Mouse (Mus musculus) urinary bladder, postnatal 10 days (tissue): ENCODE data around the gene Cbx4.

Source experiments
- DNase-seq: peaks from one replicate; pipeline ENCODE4 v3.0.0; 2022; ENCODE audit warnings: low spot score

Gene Cbx4

DNA sequence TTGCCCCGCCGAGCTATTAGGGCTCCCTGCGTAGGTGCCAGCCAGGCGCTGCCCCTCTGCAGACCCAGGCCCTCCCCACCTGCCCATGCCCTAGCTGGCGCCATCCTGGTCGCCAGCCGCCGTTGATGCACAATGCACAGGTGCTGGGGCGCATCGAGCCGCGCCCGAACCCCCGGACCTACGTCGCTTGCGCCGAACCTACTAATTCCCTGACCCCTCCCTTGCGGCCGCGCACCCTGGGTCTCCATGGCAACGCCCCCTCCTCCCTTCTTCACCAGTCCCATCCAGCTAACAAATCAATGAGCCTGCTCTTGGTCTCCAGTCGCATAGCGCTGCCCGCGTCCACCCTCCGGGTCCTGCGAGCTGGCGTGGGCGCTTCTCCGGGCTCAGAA is 44.7 kb downstream of the Cbx4 start:
- DNase-seq = no peak

DNA sequence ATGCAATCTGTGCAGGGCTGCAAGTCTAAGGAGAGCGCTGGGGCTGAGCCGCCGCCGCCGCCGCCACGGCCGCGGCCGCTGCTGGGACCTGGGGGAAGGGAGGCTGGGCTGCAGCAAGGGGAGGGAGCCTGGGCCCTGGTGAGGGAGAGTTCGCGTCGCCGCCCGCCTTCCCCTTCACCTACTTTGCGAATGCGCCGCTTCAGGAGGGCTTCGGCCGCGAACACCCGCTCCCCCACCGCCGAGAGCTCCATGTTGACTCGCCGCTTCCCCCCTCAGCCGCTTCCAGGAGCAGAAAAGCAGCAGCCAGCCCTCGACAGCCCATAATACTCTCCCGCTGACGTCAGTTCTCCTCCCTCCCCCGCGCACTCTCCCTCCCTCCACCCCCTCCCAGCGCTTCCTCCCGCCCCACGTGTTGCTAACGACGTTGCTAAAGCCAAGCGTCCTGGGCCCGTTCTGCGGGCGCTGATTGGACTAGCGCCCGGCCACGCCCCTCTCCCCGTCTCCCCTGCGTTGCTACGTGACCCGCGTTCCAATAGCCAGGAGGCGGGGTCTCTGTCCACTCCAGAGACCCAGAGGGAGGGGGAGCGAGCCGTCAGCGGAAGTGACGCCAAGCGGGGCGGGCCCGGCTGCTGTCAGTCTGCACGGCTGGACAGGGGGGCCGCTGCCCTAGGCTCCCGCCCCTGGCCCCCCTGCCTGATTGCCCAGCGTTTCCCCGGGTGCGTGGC is 45.3 kb downstream of the Cbx4 start, which contains the start of gene Cbx8:
TSS of gene Cbx8 (minus strand) at position 370 of the 725 bp plus-strand sequence.
- DNase-seq = peak; percentile 96

DNA sequence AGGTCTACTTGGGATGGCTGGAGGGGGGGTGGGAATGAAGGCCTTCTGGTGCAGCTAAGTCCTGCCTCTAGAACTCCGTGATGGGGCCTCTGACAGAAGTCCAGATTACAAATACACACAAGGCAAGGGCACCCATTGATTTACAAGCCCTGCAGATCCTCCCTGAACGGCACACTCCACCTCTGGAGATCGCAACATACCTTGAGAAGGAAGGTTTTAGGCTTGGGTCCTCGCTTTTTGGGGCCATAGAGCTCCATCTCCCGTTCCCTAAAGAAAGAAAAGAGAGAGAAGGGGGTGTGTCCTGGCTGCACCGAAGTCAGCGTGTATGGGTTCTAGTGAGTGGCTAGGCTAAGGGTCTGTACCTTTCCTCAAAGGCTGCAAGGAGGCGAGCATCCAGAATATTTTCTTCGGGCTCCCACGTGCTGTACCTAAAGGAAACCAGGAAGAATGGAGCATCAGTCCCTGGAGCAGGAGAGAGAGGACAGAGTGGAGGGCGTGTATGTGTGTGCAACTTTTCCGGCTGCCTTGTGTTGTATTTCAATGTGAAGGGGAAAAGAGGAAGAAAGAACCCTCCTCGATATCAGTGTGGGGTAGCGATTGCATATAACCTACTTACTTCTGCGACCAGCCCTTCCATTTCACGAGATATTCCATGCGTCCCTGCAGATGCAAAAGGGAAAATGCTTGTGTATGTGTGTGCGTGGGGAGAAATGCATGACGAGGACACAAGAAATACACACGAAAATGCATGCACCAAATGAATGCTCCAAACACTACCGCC is 46.1 kb downstream of the Cbx4 start:
- no peak for DNase-seq

DNA sequence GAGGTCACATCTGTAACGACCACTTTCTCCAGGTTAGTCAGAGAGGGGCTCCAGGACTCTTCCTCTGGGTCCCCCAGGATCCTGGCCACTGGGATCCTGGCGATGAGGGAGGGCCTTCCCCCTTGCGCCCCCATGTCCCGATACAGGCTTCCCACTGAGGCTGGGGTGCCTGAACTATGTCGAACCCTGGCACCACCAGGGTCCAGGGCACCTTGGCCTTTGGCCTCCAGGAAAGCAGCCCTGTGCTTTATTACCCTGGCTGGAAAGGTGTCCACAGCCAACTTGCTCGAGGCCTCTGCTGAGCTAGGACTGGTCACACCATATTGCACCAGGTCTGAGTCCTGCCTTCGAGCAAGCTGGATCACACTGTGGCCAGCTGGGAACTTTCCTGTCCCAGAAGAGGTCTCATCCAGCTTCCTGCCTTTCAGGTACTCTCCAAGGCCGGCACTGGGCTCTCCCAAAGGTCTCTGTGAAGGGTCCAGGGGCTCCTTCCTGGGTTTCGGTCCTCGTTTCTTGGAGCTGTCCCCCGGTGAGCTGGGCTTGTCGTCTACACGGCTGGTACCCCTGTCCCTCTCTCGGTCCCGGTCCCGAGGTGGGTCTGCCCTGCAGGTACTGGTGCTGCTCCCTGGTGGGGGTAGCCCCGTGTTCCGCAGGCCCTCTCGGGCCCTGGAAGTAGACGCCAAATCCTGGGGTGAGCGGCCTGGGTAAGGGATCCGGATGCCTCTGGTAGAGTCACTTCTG is 47.1 kb downstream of the Cbx4 start:
- no peak for DNase-seq

DNA sequence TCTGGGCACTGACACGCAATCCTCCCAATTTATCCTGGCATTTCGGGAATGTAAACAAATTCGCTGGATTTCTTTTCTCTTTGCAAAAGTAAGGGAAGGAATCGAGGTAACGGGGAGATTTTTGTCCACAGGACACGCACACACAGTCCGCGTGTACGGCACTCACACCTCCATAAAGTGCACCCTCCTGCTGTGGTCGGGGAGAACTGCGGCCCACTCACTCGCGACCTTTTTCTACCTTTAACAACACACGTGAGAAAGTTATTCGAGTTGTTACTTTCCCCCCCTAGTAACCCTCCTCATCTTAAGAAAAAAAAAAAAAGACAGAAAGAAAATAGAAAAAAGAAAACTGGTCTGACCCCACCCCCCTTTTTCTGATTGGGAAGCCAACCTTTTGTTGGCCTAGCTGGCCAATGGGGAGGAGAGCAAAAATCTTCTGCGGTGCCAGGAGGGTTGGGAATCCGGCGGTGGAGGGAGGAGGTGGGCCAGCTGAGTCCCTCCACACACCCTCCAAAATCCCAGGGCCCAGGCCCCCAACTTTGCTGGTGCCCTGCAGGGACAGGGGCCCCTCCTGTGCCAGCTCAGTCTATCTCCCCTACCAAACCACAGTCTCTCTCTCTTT is 48.1 kb downstream of the Cbx4 start:
- DNase-seq = no peak

DNA sequence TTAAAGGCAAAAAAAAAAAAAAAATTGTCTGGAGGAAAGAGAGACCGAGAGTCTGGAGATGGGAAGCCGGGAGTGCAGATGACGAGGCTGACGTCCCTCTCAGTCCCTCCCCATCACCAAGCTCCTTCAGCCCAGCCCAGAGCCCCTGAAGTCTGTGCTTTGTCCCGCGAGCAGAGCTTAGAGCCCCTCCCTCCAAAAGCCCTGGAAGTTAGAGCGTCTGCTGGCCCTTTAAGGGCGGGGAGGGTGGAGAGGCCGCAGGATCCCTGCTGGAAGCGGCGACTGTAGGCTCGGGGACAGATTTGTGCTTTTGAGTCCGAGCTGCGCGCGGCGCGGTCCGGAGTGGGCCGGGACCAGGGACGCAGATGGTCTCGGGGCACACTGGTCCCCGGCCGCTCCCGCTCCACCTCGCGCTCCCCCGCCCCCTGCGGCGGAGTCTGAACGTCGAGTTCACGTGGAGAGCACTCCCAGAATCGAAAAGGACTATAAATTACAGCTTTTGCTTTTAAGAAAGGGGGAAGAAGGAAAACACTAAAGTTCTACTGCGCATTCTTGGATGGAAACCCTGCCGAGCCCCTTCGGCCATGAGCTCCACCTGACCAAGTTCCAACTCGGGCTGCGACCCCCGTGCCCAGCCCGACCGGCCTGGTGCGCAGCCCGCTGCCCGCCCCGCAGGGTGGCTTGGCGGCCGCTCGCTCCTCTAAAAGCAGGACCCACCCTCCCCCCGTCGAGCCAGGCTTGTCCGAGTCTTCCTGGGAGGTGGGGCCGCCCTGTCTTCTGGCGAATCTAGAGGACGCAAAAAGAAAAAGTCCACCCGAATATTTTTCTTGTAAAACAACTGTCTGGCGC is 48.9 kb downstream of the Cbx4 start:
- DNase-seq = no peak

DNA sequence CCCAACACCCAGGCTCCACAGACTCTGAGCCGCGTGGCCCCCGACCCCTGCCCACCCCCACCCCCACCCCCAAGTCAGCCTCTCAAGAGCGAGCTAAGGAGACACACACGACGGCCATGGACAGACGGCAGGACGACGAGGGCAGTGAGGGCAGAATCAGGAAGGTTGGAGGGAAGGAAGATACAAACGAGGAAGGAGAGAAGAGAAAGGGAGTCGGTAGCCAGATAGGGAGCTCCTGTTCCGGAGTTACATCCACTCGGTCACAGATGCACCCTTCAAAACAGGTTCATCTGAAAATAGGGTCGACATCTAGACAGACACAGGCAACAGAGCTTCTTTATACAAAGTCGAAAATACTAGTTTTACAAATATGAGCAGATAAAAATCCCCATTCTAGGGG is 49.6 kb downstream of the Cbx4 start:
- no peak for DNase-seq

DNA sequence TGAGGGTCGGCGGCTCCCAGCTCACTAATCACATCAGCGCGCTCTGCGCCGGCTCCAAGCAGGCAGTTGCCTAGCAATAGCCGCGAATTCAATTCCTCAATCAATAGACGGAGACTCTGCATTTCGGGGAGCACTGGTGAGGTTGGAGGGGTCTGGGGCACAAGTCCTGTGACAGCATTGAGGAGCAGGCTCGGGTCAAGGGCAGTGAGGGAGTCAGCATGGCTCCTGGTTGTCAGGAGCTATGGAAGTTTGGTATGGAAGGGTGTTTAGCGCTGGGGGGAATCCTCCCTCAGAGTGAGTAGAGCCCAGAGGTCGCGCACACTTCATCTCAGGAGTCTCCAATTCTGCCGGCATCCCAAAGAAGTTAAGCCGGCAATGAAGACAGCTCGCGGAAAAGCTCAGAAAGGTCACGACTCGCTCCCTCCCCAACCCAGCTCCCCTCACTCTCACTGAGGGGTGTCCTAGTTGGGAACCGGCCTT is 50.3 kb downstream of the Cbx4 start:
- no peak for DNase-seq

DNA sequence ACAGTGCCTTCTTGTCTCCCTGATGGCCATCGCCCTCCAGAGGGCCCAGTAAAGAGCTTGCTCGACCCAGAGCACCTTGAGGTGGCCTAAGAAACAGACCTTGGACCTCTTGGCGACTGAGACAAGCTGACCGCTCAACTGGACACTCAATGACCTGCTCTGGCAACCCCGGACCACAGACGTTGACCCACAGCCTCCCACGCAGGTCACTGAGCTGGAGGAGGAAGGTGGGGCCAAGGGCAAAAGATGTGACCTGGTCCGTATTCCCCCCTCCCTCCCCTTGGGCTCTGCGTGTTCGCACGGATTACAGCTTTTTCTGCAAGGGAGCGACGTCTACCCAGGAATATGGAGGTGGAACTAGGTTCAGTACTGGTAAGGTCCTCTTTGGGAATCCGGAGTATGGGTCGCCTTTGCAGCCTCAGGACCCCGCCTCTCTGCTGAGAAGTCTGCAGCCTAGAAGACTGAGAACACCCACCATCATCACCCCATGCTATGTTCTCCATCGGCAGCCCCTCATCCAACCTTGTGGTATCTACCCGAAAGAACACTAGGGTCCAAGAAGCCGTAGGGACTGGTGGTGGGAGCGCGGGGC is 50.8 kb downstream of the Cbx4 start:
- DNase-seq = no peak

DNA sequence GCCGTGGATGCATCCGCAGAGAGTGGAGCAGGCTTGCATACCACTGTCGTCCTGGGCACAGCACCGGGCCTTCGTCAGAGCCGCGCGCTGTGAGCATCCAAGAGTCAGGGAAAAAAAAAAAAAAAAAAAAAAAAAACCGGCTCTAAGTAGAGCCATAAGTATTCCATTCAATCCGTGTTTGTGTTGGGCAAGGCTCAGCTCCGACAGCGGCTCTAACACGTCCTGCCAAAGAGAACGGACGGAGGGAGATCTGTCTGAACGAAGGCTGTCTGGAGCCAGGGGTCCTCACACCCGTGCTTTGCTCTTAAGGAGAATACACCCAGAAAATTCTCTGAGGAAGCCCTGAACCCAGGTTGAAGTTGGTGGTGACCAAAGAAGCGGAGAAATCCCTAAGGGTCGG is 51.4 kb downstream of the Cbx4 start:
- DNase-seq = no peak

DNA sequence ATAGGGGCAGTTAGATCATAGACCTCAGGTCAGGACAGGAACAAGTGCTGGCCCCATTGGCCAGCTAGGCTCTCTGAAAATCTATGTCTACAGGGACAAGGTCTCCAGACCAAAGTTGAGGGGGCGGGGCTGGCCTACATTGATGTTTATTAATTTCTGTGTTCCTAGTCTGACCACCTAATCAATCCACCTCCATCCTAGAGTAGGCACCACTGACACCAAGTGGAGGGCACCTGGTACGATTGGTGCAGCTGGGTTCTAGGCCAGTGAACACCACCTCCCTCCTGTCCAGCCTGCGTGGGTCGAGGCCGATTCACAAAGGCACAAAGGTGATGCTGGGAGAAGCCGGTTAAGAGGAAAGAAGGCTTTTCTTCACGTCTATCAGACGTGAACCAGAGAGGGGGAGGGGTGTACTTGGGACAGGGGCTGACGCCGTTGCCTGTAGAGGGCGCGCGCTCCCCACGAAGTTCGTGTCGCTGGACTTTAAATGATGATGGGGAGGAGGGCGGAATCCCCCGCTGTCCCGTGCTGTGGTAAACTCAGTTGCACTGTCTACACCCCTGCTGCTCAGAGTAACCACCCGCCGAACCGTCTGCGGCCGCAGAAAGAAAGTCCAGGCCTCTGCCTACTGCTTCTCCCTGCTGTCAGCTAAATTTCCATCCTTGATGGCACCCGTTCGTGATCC is 52.0 kb downstream of the Cbx4 start:
- no peak for DNase-seq
